Mouse (Mus musculus) cortical plate, adult 2 months (tissue): ENCODE measurements around the gene Dnmt1. TPM values are rescaled to one million over a fixed set of nuclear protein-coding genes. Genes with fewer than 3 reads are reported as not detected.

Experiments used
- H3K27ac ChIP-seq: fragments of 200-500 bp; 2 replicates; pipeline ENCODE4 v1.5.1; 2012; ENCODE audit warnings: low read length, control low read depth, inconsistent platforms; ENCODE audit not compliant: insufficient read depth
- H3K4me1 ChIP-seq: fragments of 200-500 bp; 2 replicates; pipeline ENCODE4 v1.6.1; 2011; ENCODE audit warnings: low read length; ENCODE audit not compliant: control insufficient read depth, insufficient read depth
- H3K4me3 ChIP-seq: fragments of 200-500 bp; 2 replicates; pipeline ENCODE4 v1.5.1; 2011; ENCODE audit warnings: mild to moderate bottlenecking, low read length, control low read depth; ENCODE audit not compliant: insufficient read depth
- CTCF ChIP-seq: fragments of 200-500 bp; IDR thresholded peaks from 2 replicates; pipeline ENCODE4 v1.5.1; 2011; ENCODE audit warnings: mild to moderate bottlenecking, control low read depth, low read length; ENCODE audit not compliant: insufficient read depth; ENCODE audit errors: extremely low read depth
- POLR2A ChIP-seq: fragments of 200-500 bp; IDR thresholded peaks from 2 replicates; pipeline ENCODE4 v1.6.1; 2011; ENCODE audit warnings: mild to moderate bottlenecking, low read length, control low read depth; ENCODE audit not compliant: insufficient read depth; ENCODE audit errors: extremely low read depth
- polyA plus RNA-seq: library from polyadenylated mRNA; depleted of rRNA; stranded (reverse); fragments of >200 nt; gene quantifications from 2 replicates; pipeline ENCODE4 v1.2.3, GENCODE M21; 2012

The Dnmt1 gene
- polyA plus RNA-seq, 1 experiment = 31.7 TPM

DNA sequence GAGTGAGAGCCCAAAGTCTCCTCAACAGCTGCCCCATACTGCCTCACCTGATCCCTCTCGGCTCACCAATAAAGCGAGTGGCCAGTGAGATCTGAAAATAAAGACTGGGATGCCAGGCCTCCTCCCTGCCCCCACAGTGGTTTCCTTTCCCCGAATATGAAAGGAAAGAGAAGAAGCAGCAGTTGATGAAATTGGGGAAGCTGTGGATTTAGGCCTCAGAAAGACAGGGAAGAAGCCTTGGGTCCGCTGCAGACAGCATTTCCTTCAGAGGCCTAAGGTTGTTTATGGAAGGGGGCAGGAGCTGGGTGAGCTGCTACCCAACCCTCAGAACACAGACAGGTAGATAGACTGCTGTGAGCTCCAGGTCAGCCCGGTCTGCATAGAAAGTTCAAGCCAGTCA lies 7.1 kb upstream of the Dnmt1 start:
- no peak overlapping the region for H3K4me3 ChIP-seq
- no peak for TF ChIP-seq CTCF
- TF ChIP-seq POLR2A = no peak
- H3K27ac ChIP-seq = no peak overlapping the region
- H3K4me1 ChIP-seq = no peaks in the 10 kb centered on the region

DNA sequence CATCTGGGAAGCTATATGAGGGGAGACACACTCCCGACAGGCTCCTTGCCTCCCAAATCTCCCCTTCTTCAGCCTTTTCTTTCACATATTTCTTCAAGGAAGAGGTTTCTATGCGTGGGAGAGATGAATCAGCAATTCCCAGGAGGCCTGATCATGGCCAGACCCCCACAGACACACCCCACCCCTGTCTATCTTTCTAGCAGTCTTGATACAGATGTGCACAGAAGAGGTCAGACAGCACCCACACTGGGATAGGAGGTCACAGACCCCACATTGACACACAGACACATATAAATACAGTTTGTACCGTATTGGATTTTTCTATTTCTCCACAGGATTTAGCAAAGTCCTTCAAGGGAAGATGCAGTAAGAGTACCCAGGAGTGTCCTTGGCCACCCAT lies 6.3 kb upstream of the Dnmt1 start:
- no peak overlapping the region for H3K4me3 ChIP-seq
- TF ChIP-seq POLR2A (no peak), CTCF (no peak)
- no peaks in the 10 kb centered on the region for H3K4me1 ChIP-seq
- H3K27ac ChIP-seq = no peak overlapping the region

DNA sequence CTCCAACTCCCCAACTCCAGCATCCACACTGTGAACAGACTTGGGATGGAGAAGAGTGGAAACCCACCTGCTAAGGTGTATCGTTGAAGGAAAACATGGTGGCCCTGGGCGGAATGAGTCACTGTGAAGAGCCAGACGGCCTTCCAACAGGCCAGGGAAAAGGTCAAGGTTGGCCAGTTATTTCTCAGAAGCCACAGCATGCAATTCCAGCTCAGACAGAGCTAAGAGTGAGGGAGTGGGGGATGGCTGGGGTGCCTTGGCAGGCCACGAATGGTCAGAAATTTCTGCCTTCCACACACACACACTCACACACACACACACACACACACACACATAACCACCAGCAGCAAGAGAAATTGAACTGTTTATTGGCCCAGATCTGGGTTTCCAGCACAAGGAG lies 5.9 kb upstream of the Dnmt1 start:
- H3K4me1 ChIP-seq = no peaks in the 10 kb centered on the region
- no peak overlapping the region for H3K27ac ChIP-seq
- TF ChIP-seq CTCF (no peak), POLR2A (no peak)
- no peak overlapping the region for H3K4me3 ChIP-seq

DNA sequence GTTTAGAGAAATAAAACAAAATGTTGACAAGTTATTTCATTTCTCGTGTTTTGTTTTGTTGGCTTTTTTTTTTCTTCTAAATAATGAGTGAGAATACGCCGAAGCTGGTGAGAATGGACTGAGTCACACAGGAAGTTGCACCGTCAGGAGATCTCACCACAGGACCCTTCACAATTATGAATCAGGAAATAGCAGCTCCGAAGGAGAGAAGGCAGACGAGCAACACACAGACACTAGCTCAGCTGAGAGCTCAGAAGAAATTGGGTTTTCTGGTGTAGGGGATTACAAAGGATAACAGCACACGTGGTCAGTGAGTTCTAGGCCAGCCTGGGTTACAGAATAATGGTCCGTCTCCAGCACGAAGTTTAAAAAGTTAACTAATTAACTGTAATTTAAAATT lies 1.9 kb upstream of the Dnmt1 start:
- TF ChIP-seq CTCF (no peak), POLR2A (no peak)
- H3K27ac ChIP-seq = no peak overlapping the region
- no peak overlapping the region for H3K4me3 ChIP-seq
- H3K4me1 ChIP-seq = no peaks in the 10 kb centered on the region

DNA sequence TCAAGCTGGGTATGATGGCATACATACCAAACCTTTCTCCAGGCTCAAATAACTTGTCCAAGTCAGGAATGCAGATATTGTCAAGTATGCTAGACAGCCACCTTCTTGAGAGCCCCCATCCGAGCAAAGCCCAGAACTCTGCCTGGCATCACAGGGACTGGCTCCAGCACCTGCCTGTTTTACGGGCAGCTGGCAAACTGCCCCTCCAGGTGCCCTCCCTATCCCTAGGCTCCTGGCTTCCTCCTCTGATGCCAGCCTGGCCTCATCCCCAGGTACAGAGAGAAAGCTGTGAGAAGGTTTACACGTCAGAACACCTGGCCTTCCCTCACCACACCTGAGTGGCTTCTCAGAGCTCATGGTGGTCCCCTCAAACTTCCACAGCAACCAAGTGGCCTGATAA lies 2.7 kb downstream of the Dnmt1 start:
- Histone ChIP-seq H3K27ac (no peak overlapping the region), H3K4me3 (no peak overlapping the region), H3K4me1 (no peaks in the 10 kb centered on the region)
- no peak for TF ChIP-seq POLR2A
- no peak for TF ChIP-seq CTCF

DNA sequence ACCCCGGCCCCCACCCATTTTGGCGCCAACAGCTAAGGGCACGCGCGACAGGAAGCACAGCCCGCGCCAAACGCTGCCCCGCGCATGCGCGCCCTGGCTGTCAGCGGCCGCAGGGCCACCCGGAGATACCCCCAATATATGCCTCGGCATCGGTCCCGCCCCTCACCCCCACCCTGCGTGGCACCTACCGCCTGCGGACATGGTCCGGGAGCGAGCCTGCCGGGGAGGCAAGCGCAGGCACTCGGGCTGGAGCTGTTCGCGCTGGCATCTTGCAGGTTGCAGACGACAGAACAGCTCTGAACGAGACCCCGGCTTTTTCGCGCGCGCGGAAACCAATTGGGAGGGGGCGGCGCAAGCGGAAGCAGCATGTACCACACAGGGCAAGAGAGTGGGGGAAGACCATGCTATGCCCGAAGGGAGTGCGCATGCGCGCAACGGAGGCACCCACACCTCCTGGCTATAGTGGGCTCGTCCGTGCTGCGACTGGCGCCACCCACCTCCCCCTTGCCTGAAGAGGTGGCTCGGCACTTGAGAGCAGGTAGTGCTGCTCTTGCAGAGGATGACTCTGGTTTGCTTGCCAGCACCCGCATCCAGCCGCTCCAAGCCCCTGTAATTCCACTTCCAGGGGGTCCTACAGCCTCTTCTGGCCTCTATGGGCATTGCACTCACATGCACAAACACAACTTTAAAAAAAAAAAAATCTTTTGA lies 7.0 kb downstream of the Dnmt1 start:
- Histone ChIP-seq H3K27ac (no peak overlapping the region), H3K4me1 (0 out of 2 replicates have a peak, but pooled peaks cover 2% of the 10 kb centered on the region), H3K4me3 (peak overlapping the region; percentile 74)
- TF ChIP-seq POLR2A (peak; percentile 93), CTCF (no peak)

DNA sequence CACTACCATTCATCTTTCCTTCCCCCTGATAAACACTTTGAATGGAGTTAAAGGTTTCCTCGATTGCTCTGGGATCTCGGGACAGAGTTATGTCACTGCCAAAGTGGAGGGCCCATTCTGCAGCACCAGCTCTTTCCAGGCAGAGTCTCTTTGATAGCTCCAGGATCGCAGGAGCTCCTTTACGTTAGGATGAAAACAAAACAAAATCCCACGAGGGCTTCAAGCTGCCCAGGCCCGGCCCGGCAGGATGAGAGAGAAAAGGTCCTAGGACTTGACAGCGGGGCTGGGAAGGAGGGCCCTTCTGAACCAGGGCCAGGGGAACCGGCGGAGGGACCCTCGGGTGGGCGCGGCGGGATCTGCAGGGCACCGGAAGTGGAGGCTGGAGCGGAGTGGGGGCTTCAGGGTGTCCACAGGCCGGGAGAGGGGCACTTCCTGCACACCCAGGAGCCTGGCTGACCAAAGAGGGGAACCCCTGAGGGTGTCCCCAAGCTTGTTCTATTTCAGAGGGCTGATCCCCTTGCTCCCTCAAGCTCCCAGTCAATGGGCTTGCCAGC lies 7.6 kb downstream of the Dnmt1 start:
- H3K27ac ChIP-seq = no peak overlapping the region
- 0 out of 2 replicates have a peak, but pooled peaks cover 2% of the 10 kb centered on the region for H3K4me1 ChIP-seq
- TF ChIP-seq CTCF = no peak
- no peak for TF ChIP-seq POLR2A
- H3K4me3 ChIP-seq = peak overlapping the region; percentile 74

DNA sequence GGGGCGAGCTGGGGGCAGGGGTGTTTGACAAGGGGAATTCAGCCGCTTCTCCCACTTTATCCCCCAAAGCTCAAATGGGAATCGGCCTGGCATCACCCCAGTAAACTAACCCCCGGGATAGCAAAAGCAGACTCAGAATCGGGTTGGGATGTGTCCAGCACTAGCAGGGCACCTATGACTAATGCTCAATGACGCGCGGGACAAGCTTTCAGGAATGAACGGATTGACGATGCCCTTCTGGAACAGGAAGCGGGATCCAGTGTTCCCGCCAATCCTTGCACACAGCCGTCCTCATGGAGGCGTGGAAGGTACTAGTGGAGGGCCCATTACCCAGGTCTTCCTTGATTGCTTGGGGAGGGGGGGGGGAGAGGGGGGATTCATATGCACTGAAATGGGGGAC lies 8.2 kb downstream of the Dnmt1 start:
- Histone ChIP-seq H3K4me3 (peak overlapping the region; percentile 74), H3K27ac (no peak overlapping the region), H3K4me1 (0 out of 2 replicates have a peak, but pooled peaks cover 2% of the 10 kb centered on the region)
- TF ChIP-seq POLR2A (no peak), CTCF (no peak)

DNA sequence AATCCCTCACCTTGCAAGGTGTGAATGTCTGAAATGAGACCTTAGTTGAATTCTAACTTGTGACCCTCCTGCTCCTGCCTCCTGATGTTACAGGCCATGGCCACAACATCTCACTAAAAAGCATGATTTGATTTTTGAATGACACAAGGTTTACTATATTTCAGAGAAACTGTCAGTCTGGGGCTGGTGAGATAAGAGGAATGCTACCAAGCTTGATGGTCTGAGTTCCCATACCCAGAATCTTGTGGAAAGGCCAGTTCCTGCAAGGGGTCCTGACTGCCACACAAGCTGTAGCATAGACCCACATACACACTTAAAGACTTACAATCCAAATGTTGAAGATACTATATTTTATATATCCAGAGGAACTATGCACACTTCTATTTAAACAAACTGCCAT lies 9.3 kb downstream of the Dnmt1 start:
- TF ChIP-seq POLR2A = no peak
- no peak for TF ChIP-seq CTCF
- Histone ChIP-seq H3K4me3 (no peak overlapping the region), H3K4me1 (0 out of 2 replicates have a peak, but pooled peaks cover 2% of the 10 kb centered on the region)

More for the DNA sequence above, 9.3 kb downstream of the Dnmt1 start:
- no peak overlapping the region for H3K27ac ChIP-seq
